Mouse (Mus musculus) neural tube, embryonic 11.5 days (tissue): ENCODE data around the gene Aacs. TPM values are rescaled to one million over a fixed set of nuclear protein-coding genes. Genes with fewer than 3 reads are reported as not detected.
"Not testable (repeated sequence)": the region's sequence is repeated elsewhere in the genome, so short reads cannot be mapped to it uniquely, and the experiment has no call there.

Experiments
- ATAC-seq: fragments of 200-750 bp; cut with Nextera tagmentation; 2 replicates; pipeline ENCODE4 v1.8.0; 2017; ENCODE audit warnings: moderate number of reproducible peaks, mild to moderate bottlenecking, moderate TSS enrichment, moderate library complexity; ENCODE audit not compliant: insufficient read depth, low FRiP score, low TSS enrichment
- DNase-seq: peaks from one replicate; pipeline ENCODE4 v3.0.0-alpha.2; 2015; ENCODE audit warnings: low spot score
- H3K27ac ChIP-seq: fragments of 300-500 bp; sonication (generic); 2 replicates; pipeline ENCODE4 v1.5.1; 2014; ENCODE audit warnings: low read depth, mild to moderate bottlenecking, low read length
- H3K27me3 ChIP-seq: fragments of 300-500 bp; sonication (generic); 2 replicates; pipeline ENCODE4 v1.6.1; 2014; ENCODE audit warnings: mild to moderate bottlenecking, low read length, mixed read lengths; ENCODE audit not compliant: control insufficient read depth, insufficient read depth
- H3K36me3 ChIP-seq: fragments of 300-500 bp; sonication (generic); 2 replicates; pipeline ENCODE4 v1.6.1; 2014; ENCODE audit warnings: mild to moderate bottlenecking, low read length, moderate library complexity, mixed read lengths; ENCODE audit not compliant: control insufficient read depth, insufficient read depth
- H3K4me1 ChIP-seq: fragments of 300-500 bp; sonication (generic); 2 replicates; pipeline ENCODE4 v1.6.1; 2014; ENCODE audit warnings: low read length, mixed read lengths; ENCODE audit not compliant: control insufficient read depth, insufficient read depth
- H3K4me2 ChIP-seq: fragments of 300-500 bp; sonication (generic); 2 replicates; pipeline ENCODE4 v1.6.1; 2014; ENCODE audit warnings: low read depth, mild to moderate bottlenecking, moderate library complexity
- H3K4me3 ChIP-seq: fragments of 300-500 bp; sonication (generic); 2 replicates; pipeline ENCODE4 v1.5.1; 2014; ENCODE audit warnings: low read depth, low read length
- H3K9ac ChIP-seq: fragments of 300-500 bp; sonication (generic); 2 replicates; pipeline ENCODE4 v1.6.1; 2014; ENCODE audit warnings: mild to moderate bottlenecking, low read length
- H3K9me3 ChIP-seq: fragments of 300-500 bp; sonication (generic); 2 replicates; pipeline ENCODE4 v1.6.1; 2016; ENCODE audit warnings: low read length; ENCODE audit not compliant: control insufficient read depth
- WGBS: fragments of 180-500 bp; shearing (Covaris S2); extraction: QIAGEN DNeasy Blood & Tissue Kit; methylation state at CpG from one replicate; pipeline ENCODE4 v1.1.7; 2014; 5-methylcytosine and 5-hydroxymethylcytosine counted together
- polyA plus RNA-seq: library from polyadenylated mRNA; unstranded; fragments of >200 nt; fragmentation: Nextera tagmentation; extraction: Ambion mirVana; gene quantifications from 2 replicates; pipeline ENCODE4 v1.2.1, GENCODE M21; 2014

Aacs gene
- polyA plus RNA-seq, 1 experiment from 2014 or later = 65.1 TPM

- no peak for DNase-seq
- Histone ChIP-seq H3K9ac (no peak overlapping the region), H3K9me3 (no peaks in the 10 kb centered on the region), H3K36me3 (peaks cover 2% of the 10 kb centered on the region), H3K27ac (no peak overlapping the region), H3K4me2 (no peak overlapping the region), H3K4me1 (no peaks in the 10 kb centered on the region), H3K27me3 (no peaks in the 10 kb centered on the region), H3K4me3 (no peak overlapping the region)
- no peak for ATAC-seq
- 80% methylated on average over 5 of the region's 6 CpGs for WGBS
These were observed 8.3 kb downstream of the Aacs start for GRCm38 (mm10) chr5:125483712-125484611.

GRCm38 (mm10) chr5:125485031-125485778 lies 9.6 kb downstream of the Aacs start:
- DNase-seq (no peak), ATAC-seq (no peak)
- Histone ChIP-seq H3K9ac (no peak overlapping the region), H3K36me3 (peaks cover 4% of the 10 kb centered on the region), H3K27me3 (no peaks in the 10 kb centered on the region), H3K4me3 (no peak overlapping the region), H3K4me1 (no peaks in the 10 kb centered on the region), H3K27ac (no peak overlapping the region), H3K9me3 (no peaks in the 10 kb centered on the region), H3K4me2 (no peak overlapping the region)
- 89% methylated on average over 4 of the region's 4 CpGs for WGBS

- Histone ChIP-seq H3K9ac (no peak overlapping the region), H3K36me3 (peaks cover 6% of the 10 kb centered on the region), H3K9me3 (no peaks in the 10 kb centered on the region), H3K4me3 (no peak overlapping the region), H3K4me1 (no peaks in the 10 kb centered on the region), H3K27ac (no peak overlapping the region), H3K27me3 (no peaks in the 10 kb centered on the region), H3K4me2 (no peak overlapping the region)
- 92% methylated on average over 1 of the region's 1 CpGs for WGBS
- DNase-seq (no peak), ATAC-seq (no peak)
These were observed 10.5 kb downstream of the Aacs start for GRCm38 (mm10) chr5:125486088-125486487.

GRCm38 (mm10) chr5:125487375-125488115 lies 11.9 kb downstream of the Aacs start:
- no peaks in the 10 kb centered on the region for H3K9me3 ChIP-seq
- ATAC-seq = peak; percentile 48; the same call in 1 of the 2 replicates
- no peak overlapping the region for H3K4me2 ChIP-seq
- DNase-seq = peak; percentile 57
- no peak overlapping the region for H3K9ac ChIP-seq
- WGBS = 65% methylated on average over 11 of the region's 11 CpGs
- H3K27ac ChIP-seq = peak overlapping the region; percentile 70
- no peak overlapping the region for H3K4me3 ChIP-seq
- no peaks in the 10 kb centered on the region for H3K27me3 ChIP-seq
- no peaks in the 10 kb centered on the region for H3K4me1 ChIP-seq
- peaks cover 6% of the 10 kb centered on the region for H3K36me3 ChIP-seq

GRCm38 (mm10) chr5:125488116-125488455 lies 12.5 kb downstream of the Aacs start:
- no peaks in the 10 kb centered on the region for H3K9me3 ChIP-seq
- DNase-seq (peak; percentile 45), ATAC-seq (no peak)
- no peak overlapping the region for H3K4me3 ChIP-seq
- 77% methylated on average over 4 of the region's 4 CpGs for WGBS
- H3K36me3 ChIP-seq = peaks cover 4% of the 10 kb centered on the region
- no peaks in the 10 kb centered on the region for H3K27me3 ChIP-seq
- H3K27ac ChIP-seq = peak overlapping the region; percentile 70
- H3K9ac ChIP-seq = no peak overlapping the region
- no peak overlapping the region for H3K4me2 ChIP-seq
- H3K4me1 ChIP-seq = no peaks in the 10 kb centered on the region

GRCm38 (mm10) chr5:125488953-125489352 lies 13.3 kb downstream of the Aacs start:
- not testable (repeated sequence) for H3K27me3 ChIP-seq, H3K9me3 ChIP-seq, DNase-seq, ATAC-seq, H3K36me3 ChIP-seq, H3K4me3 ChIP-seq, H3K27ac ChIP-seq, H3K4me2 ChIP-seq, H3K9ac ChIP-seq, H3K4me1 ChIP-seq
- 93% methylated on average over 5 of the region's 5 CpGs for WGBS

- Histone ChIP-seq H3K27ac (no peak overlapping the region), H3K9me3 (no peaks in the 10 kb centered on the region), H3K4me1 (no peaks in the 10 kb centered on the region), H3K9ac (no peak overlapping the region), H3K4me3 (no peak overlapping the region), H3K4me2 (no peak overlapping the region), H3K27me3 (no peaks in the 10 kb centered on the region), H3K36me3 (peaks cover 4% of the 10 kb centered on the region)
- no peak for ATAC-seq
- no peak for DNase-seq
- WGBS = 92% methylated on average over 10 of the region's 10 CpGs
These were observed 15.5 kb downstream of the Aacs start for GRCm38 (mm10) chr5:125491107-125491506.

GRCm38 (mm10) chr5:125492379-125493092 lies 16.9 kb downstream of the Aacs start:
- no peak for ATAC-seq
- no peaks in the 10 kb centered on the region for H3K9me3 ChIP-seq
- H3K36me3 ChIP-seq = peaks cover 4% of the 10 kb centered on the region

More at GRCm38 (mm10) chr5:125492379-125493092, 16.9 kb downstream of the Aacs start:
- no peak overlapping the region for H3K27ac ChIP-seq
- 65% methylated on average over 17 of the region's 17 CpGs for WGBS
- no peak overlapping the region for H3K4me3 ChIP-seq
- DNase-seq = no peak
- no peak overlapping the region for H3K4me2 ChIP-seq
- no peak overlapping the region for H3K9ac ChIP-seq
- no peaks in the 10 kb centered on the region for H3K27me3 ChIP-seq
- H3K4me1 ChIP-seq = no peaks in the 10 kb centered on the region
